In the genomic region with DNA sequence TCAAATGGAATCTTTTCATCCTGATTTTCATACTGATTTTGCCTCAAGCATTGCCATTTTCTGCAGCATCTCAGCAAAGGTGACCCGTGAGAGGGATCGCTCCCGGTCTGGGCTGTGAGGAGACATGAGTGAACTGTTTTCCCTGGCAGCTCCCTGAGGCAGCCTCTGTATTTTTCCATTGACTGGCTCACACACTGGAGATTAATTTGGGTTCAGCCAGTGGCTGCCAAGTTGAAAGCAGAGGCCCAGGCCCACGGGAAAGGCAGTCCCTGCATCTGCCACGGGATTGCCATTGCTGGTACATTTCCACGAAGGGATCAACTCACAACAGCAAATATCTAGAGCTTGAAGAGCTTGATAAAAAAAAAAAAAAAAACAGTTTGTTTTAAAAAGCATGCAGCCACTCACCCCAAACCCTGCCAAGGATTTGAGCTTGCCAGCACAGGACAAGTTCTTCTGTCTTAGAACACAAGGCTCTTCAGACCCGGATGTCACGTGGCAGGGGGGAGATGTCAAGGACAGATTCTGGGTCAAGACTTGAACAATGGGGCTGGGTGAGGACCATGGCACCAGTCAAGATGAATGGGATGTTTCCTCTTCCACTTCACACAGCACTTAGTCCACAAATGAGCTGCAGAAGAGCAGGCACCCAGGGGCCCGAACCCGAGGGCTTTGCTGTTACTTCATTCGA, we compare ENCODE assay signal across 9 mouse cellular contexts. TPM values are rescaled to one million over a fixed set of nuclear protein-coding genes. Genes with fewer than 3 reads are reported as not detected.
DNase-seq lines count a peak whose midpoint lies in the region; ATAC-seq and TF ChIP-seq lines count a peak whose summit lies in the region.
"Had no signal": no experiment of that assay in that cellular context is flagged by ENCODE, and none has a peak within 500 bp of the region (broad histone marks: within the 10 kb centered on the region; RNA-seq: fewer than 3 reads in every experiment).

No protein-coding gene starts in this region.

- H3K36me3 ChIP-seq in intestine, embryonic 16.5 days (ENCODE audit: control insufficient read depth, insufficient read depth, low read length), result no peaks in the 10 kb centered on the region
- no peaks in the 10 kb centered on the region for H3K36me3 ChIP-seq in midbrain, embryonic 11.5 days (ENCODE audit: control insufficient read depth, insufficient read depth, low read length)
- peaks cover 3% of the 10 kb centered on the region; the same call in 1 of the 2 replicates for H3K36me3 ChIP-seq in stomach, postnatal 0 days (ENCODE audit: control insufficient read depth, insufficient read depth, low read length)

- no peak for ATAC-seq in intestine, embryonic 16.5 days
- no peak for ATAC-seq in midbrain, embryonic 11.5 days (ENCODE audit: low FRiP score)
- no peak for ATAC-seq in stomach, postnatal 0 days (ENCODE audit: low FRiP score, low TSS enrichment)

- peak overlapping the region; percentile 86 for H3K4me3 ChIP-seq in gastrocnemius, adult 2 months
- no peak overlapping the region for H3K4me3 ChIP-seq in intestine, embryonic 16.5 days (ENCODE audit: low read length)
- no peak overlapping the region for H3K4me3 ChIP-seq in midbrain, embryonic 11.5 days (ENCODE audit: low read depth, low read length)
- 0 out of 2 replicates have a peak overlapping the region, but pooled peaks have one; percentile 15 for H3K4me3 ChIP-seq in stomach, postnatal 0 days (ENCODE audit: low read depth, low read length)

- peak overlapping the region; percentile 100 for H3K27ac ChIP-seq in gastrocnemius, adult 2 months
- H3K27ac ChIP-seq in intestine, embryonic 16.5 days (ENCODE audit: low read length), result peak overlapping the region; percentile 77
- peak overlapping the region; percentile 52 for H3K27ac ChIP-seq in midbrain, embryonic 11.5 days (ENCODE audit: low read depth, low read length)
- H3K27ac ChIP-seq in stomach, postnatal 0 days (replicated peaks), result peak overlapping the region; percentile 77

- TF ChIP-seq EP300 in stomach, postnatal 0 days (optimal IDR thresholded peaks at IDR 0.05), result peak; percentile 36

- H3K9me3 ChIP-seq in intestine, embryonic 16.5 days (ENCODE audit: control insufficient read depth, low read length), result no peaks in the 10 kb centered on the region
- H3K9me3 ChIP-seq in midbrain, embryonic 11.5 days (ENCODE audit: control insufficient read depth, low read length), result no peaks in the 10 kb centered on the region
- H3K9me3 ChIP-seq in stomach, postnatal 0 days (ENCODE audit: control insufficient read depth, low read length), result no peaks in the 10 kb centered on the region

- peak; percentile 87 for DNase-seq in gastrocnemius, adult 2 months
- DNase-seq in gastrocnemius, postnatal 10 days, result no peak
- peak; percentile 72 to 75 for DNase-seq in cerebellum, postnatal 25 days
- peak; percentile 66 to 72 for DNase-seq in gastrocnemius, postnatal 36 days
- DNase-seq in left cerebral cortex, adult 9 months (ENCODE audit: low spot score in 2 of 2), result peak; percentile 60 to 81
- peak; percentile 84 for DNase-seq in midbrain, embryonic 11.5 days (ENCODE audit: low spot score, missing footprints)
- peak; percentile 40 for DNase-seq in stomach, postnatal 0 days (ENCODE audit: low spot score)

- WGBS in intestine, embryonic 16.5 days, result 46% methylated on average over 11 of the region's 11 CpGs
- 41% methylated on average over 11 of the region's 11 CpGs for WGBS in midbrain, embryonic 11.5 days
- 24% methylated on average over 11 of the region's 11 CpGs for WGBS in stomach, postnatal 0 days

- intact Hi-C loops in gastrocnemius, adult 2 months (cut with DNase I), result loop anchor here (2.0 kb wide), 1 partner anchor 37 kb away; no protein-coding TSS in a partner anchor
- intact Hi-C loops in gastrocnemius, postnatal 36 days (cut with DNase I), result no loop called here

- no peak for TF ChIP-seq CTCF in gastrocnemius, adult 2 months (IDR thresholded peaks at IDR 0.05)
- TF ChIP-seq CTCF in stomach, postnatal 0 days (IDR thresholded peaks at IDR 0.05; ENCODE audit: low read depth), result no peak

- H3K4me2 ChIP-seq in intestine, embryonic 16.5 days (ENCODE audit: low read depth, low read length), result no peak overlapping the region
- H3K4me2 ChIP-seq in midbrain, embryonic 11.5 days, result peak overlapping the region; percentile 52
- H3K4me2 ChIP-seq in stomach, postnatal 0 days (replicated peaks; ENCODE audit: low read depth), result peak overlapping the region; percentile 47

- H3K9ac ChIP-seq in intestine, embryonic 16.5 days (ENCODE audit: low read depth, low read length), result peak overlapping the region; percentile 27; the same call in 1 of the 2 replicates
- peak overlapping the region; percentile 57; the same call in 1 of the 2 replicates for H3K9ac ChIP-seq in midbrain, embryonic 11.5 days (ENCODE audit: low read length)
- H3K9ac ChIP-seq in stomach, postnatal 0 days (ENCODE audit: low read length), result peak overlapping the region; percentile 53; the same call in 1 of the 2 replicates

- peaks cover 28% of the 10 kb centered on the region for H3K4me1 ChIP-seq in intestine, embryonic 16.5 days (ENCODE audit: control insufficient read depth, insufficient read depth, low read length)
- H3K4me1 ChIP-seq in midbrain, embryonic 11.5 days (ENCODE audit: control insufficient read depth, insufficient read depth, low read length), result peaks cover 42% of the 10 kb centered on the region
- H3K4me1 ChIP-seq in stomach, postnatal 0 days (replicated peaks; ENCODE audit: control insufficient read depth, insufficient read depth), result peaks cover 9% of the 10 kb centered on the region

- no peaks in the 10 kb centered on the region for H3K27me3 ChIP-seq in intestine, embryonic 16.5 days (replicated peaks; ENCODE audit: control insufficient read depth, insufficient read depth, low read length)
- no peaks in the 10 kb centered on the region for H3K27me3 ChIP-seq in midbrain, embryonic 11.5 days (ENCODE audit: control insufficient read depth, insufficient read depth, low read length)
- H3K27me3 ChIP-seq in stomach, postnatal 0 days (ENCODE audit: control insufficient read depth, insufficient read depth, low read length), result no peaks in the 10 kb centered on the region
- H3K27me3 ChIP-seq: CH12.LX had no signal

RNA-seq across cellular contexts. Expression of a gene that starts 57.2 kb away (rescaled TPM):
- total RNA-seq in gastrocnemius, adult 2 months (2021), result 10 to 100 TPM; 40.3 to 60.3 TPM
- 100 to 1,000 TPM; 115 to 117 TPM for total RNA-seq in gastrocnemius, postnatal 10 days (2021)
- 10 to 100 TPM; 47.2 to 51.5 TPM for total RNA-seq in gastrocnemius, postnatal 36 days (2021)
- 88.6 and 91.2 TPM in 2 replicates for polyA plus RNA-seq in intestine, embryonic 16.5 days (2015; fragmentation: Nextera tagmentation; extraction: Ambion mirVana)
- polyA plus RNA-seq in midbrain, embryonic 11.5 days (2014; fragmentation: Nextera tagmentation; extraction: Ambion mirVana), result 129 and 130 TPM in 2 replicates
- polyA plus RNA-seq in stomach, postnatal 0 days (2015; fragmentation: Nextera tagmentation; extraction: Ambion mirVana), result 64.2 and 65.5 TPM in 2 replicates

RNA-seq across cellular contexts. Expression of a gene that starts 57.8 kb away (rescaled TPM):
- total RNA-seq in gastrocnemius, adult 2 months (2021), result 10 to 100 TPM; 73.0 to 89.6 TPM
- total RNA-seq in gastrocnemius, postnatal 10 days (2021), result 10 to 100 TPM; 40.3 to 43.3 TPM
- 100 to 1,000 TPM in 1 of 2 experiments, 10 to 100 TPM in 1; 74.6 to 112 TPM for total RNA-seq in gastrocnemius, postnatal 36 days (2021)
- polyA plus RNA-seq in intestine, embryonic 16.5 days (2015; fragmentation: Nextera tagmentation; extraction: Ambion mirVana), result 12.2 and 14.4 TPM in 2 replicates
- polyA plus RNA-seq in midbrain, embryonic 11.5 days (2014; fragmentation: Nextera tagmentation; extraction: Ambion mirVana), result 30.2 TPM in 2 replicates
- polyA plus RNA-seq in stomach, postnatal 0 days (2015; fragmentation: Nextera tagmentation; extraction: Ambion mirVana), result 27.7 and 33.1 TPM in 2 replicates

Comparison
In these comparisons a context has a peak if more than half of its experiments do, and no peak if none do; other contexts are left out.
1. H3K4me3 ChIP-seq: peak in gastrocnemius, adult 2 months (single experiment) and stomach, postnatal 0 days (single experiment); none in intestine, embryonic 16.5 days (single experiment) and midbrain, embryonic 11.5 days (single experiment).
2. Peak in every context shown above with its lines, with median percentiles within 50 percentile points of each other: H3K27ac ChIP-seq and H3K9ac ChIP-seq.